Mouse (Mus musculus) ZHBTc4 (cell line): ENCODE results near the gene Plk5.
A peak's percentile ranks its signal among the peaks of the same experiment; 100 is the strongest.

Experiments used
- DNase-seq: peaks from one replicate; pipeline ENCODE4 v3.0.0-alpha.2; 2011; ENCODE audit warnings: low read depth, low spot score

Gene Plk5

DNA sequence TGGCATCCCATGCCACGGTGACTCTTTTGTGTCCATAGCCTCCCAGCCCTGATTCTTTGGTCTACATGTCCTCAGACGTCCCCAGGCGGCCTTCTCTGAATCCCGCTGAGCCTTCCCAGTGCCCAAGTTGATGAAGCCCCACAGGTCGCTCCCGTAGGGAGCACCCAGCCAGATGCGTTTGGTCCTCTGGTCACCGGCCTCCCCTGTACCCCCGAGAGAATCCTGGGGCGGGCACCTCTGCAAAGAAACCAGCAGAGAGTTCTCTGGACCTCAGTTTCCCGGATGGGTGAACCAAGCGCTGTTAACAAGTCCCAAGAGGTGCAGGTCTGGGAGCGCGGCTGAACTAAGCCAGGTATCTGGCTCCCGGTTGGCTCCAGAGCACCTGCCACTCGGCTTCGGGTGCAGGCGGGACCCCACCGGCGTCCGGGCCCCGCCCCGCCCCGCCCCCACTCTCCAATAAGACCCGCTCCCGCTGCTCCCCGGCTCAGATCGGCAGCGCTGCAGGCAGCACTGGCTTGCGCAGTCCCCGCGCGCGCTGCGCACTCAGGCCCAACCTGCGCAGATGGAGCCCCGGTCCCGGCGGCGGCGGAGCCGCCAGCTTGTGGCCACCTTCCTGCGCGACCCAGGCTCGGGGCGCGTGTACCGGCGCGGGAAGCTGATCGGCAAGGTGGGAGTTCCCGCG, at the start of gene Plk5:
Gene Plk5 (plus strand): TSS at position 459 of the 682 bp plus-strand sequence.
- peak; percentile 61 for DNase-seq

DNA sequence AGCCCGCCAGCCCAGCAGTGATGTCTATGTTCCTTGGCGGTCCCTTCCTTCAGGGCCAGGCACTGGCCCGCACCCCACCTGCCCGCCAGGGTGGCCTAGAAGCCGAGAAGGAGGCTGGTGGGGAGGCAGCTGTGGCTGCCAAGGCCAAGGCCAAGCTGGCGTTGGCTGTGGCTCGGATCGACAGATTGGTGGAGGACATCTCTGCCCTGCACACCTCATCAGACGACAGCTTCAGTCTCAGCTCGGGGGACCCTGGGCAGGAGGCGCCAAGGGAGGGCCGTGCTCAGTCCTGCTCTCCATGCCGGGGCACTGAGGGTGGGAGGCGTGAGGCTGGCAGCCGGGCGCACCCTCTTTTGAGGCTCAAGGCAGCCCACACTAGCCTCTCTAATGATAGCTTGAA, 44.7 kb upstream of the Plk5 start:
- DNase-seq = no peak

DNA sequence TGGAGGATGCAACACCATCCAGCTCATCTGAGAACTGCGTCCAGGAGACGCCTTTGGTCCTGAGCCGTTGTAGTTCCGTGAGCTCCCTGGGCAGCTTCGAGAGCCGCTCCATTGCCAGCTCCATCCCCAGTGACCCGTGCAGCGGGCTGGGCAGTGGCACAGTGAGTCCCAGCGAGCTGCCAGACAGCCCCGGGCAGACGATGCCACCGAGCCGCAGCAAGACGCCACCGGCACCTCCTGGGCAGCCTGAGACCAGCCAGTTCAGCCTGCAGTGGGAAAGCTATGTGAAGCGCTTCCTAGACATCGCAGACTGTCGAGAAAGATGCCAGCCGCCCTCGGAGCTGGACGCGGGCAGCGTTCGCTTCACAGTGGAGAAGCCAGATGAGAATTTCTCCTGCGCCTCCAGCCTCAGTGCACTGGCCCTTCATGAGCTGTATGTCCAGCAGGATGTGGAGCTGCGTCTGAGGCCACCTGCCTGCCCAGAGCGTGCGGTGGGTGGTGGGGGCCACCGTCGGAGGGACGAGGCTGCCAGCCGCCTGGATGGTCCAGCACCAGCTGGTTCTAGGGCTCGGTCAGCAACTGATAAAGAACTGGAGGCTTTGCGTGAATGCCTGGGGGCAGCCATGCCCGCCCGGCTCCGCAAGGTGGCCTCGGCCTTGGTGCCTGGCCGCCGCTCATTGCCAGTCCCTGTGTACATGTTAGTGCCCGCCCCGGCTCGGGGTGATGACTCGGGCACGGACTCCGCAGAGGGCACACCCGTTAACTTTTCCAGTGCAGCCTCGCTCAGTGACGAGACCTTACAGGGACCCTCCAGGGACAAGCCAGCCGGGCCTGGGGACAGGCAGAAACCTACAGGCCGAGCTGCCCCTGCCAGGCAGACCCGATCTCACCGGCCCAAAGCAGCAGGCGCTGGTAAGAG, 43.4 kb upstream of the Plk5 start:
- no peak for DNase-seq

DNA sequence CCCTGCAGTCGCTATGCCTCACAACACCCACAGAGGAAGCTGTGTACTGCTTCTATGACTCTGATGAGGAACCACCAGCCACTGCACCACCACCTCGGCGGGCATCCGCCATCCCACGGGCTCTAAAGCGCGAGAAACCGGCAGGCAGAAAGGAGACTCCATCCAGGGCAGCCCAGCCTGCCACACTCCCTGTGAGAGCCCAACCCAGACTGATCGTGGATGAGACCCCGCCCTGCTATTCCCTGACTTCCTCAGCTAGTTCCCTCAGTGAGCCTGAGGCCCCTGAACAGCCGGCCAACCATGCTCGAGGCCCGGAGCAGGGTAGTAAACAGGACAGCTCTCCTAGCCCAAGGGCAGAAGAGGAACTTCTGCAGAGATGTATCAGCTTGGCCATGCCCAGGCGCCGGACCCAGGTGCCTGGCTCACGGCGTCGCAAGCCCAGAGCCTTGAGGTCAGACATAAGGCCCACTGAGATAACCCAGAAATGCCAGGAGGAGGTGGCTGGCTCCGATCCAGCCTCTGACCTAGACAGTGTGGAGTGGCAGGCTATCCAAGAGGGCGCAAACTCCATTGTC, 42.5 kb upstream of the Plk5 start:
- peak; percentile 57 for DNase-seq

DNA sequence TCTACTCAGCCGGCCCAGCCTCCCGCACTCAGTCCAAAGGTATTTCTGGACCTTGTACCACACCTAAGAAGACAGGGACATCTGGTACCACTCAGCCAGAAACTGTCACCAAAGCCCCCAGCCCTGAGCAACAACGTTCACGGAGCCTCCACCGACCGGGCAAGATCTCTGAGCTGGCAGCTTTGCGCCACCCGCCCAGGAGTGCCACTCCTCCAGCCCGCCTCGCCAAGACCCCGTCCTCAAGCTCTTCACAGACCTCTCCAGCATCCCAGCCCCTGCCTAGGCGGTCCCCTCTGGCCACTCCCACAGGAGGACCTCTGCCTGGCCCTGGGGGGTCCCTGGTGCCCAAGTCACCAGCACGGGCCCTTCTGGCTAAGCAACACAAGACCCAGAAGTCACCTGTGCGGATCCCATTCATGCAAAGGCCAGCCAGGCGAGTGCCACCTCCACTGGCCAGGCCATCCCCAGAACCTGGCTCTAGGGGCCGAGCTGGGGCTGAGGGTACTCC, 41.7 kb upstream of the Plk5 start:
- DNase-seq = no peak

DNA sequence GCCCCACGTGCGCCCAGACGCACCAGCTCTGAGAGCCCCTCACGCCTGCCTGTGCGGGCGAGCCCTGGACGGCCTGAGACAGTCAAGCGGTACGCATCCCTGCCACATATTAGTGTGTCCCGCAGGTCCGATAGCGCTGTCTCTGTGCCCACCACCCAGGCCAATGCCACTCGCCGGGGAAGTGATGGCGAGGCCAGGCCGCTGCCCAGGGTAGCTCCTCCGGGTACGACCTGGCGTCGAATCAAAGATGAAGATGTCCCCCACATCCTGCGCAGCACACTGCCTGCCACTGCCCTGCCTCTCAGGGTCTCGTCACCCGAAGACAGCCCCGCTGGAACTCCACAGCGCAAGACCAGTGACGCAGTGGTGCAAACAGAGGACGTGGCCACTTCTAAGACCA, 40.9 kb upstream of the Plk5 start:
- no peak for DNase-seq

DNA sequence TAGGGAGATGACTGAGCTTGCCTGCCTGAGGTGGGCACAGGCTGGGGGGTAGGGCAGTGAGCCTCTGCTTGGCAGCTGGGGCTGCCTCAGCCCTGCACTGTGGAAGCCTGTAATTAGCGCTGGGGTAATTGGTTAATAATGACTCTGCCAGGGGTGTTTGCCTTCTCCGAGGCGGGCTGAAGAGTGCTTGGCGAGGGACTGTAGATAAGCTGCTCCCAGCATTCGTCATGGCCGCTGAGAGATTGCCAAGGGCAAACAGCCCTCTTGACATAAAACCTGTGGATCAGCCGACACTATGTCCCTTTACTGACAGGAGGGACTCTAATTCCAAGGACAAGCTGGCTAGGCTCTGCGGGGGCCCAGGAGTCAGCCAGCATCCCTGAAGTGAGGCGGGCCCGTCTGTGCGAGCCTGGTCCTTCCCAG, 39.9 kb upstream of the Plk5 start:
- no peak for DNase-seq

DNA sequence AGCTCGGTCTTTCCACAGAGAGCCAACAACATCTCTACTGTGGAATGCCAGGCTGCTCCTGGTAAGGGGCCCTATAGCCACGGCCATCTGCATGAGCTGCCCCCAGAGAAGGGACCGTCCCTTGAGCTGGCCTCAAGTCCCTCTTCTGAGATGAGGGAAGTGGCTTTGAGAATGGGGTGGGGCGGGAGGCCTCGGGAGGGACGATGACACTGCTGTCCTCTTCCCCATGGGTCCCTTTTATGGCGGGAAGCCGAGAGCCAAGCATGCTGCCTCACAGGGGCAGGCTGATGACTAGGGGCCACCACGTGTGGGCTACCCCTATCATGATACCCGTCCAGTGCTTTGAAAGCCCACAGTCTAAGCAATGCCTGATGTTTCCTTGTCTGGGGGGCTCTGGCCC, 39.2 kb upstream of the Plk5 start:
- DNase-seq = no peak

DNA sequence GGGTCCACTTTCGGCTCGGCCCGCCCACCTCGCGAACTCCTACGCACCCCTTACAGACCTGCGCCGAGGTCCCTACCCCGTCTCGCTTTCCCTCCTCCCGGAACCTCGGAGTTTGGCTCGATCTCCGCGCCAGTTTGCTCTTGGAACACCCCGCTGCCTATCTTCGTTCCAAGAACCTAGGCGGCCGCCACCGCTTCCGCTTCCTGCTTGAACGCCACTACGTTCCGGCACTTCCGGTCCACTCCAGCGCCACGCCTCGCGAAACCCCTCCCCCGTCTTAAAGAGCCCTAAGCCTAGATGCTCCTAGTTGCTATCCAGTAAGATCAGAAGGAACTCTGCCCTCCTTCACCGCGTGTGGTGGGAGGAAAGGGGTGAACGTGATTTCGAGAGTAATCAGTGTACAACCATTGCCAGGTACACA, 35.9 kb upstream of the Plk5 start, which contains the start of gene 2310011J03Rik:
Gene 2310011J03Rik (minus strand): TSS at position 198 of the 421 bp plus-strand sequence.
- DNase-seq = peak; percentile 96

DNA sequence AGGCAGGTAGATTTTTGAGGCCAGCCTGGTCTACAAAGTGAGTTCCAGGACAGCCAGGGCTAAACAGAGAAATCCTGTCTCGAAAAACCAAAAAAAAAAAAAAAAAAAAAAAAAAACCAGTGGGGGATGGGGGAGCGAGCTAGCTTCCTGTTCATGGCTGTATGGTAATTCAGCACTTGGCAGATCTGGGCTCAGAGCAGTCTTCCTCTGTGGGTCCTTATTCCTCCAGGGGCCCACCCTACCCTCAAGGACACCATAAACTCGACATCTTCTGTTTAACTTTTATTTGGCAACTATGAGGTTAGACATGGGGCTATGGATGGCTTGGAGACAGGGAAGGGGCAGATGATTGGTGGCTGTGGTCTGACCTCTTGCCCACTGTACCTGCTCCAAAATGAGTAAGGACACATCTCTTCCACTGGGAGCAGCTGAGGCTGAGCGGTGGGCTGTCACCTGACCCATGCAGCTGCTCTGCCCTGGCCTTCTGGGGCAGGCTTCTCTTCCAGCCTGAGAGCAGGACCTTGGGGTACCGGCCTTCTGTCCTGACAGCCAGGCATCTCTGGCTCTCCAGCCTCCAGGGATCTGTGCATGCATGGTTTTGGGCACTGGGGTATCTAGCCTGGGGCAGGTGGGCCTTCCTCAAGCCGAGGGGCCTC, 35.1 kb upstream of the Plk5 start:
- no peak for DNase-seq

DNA sequence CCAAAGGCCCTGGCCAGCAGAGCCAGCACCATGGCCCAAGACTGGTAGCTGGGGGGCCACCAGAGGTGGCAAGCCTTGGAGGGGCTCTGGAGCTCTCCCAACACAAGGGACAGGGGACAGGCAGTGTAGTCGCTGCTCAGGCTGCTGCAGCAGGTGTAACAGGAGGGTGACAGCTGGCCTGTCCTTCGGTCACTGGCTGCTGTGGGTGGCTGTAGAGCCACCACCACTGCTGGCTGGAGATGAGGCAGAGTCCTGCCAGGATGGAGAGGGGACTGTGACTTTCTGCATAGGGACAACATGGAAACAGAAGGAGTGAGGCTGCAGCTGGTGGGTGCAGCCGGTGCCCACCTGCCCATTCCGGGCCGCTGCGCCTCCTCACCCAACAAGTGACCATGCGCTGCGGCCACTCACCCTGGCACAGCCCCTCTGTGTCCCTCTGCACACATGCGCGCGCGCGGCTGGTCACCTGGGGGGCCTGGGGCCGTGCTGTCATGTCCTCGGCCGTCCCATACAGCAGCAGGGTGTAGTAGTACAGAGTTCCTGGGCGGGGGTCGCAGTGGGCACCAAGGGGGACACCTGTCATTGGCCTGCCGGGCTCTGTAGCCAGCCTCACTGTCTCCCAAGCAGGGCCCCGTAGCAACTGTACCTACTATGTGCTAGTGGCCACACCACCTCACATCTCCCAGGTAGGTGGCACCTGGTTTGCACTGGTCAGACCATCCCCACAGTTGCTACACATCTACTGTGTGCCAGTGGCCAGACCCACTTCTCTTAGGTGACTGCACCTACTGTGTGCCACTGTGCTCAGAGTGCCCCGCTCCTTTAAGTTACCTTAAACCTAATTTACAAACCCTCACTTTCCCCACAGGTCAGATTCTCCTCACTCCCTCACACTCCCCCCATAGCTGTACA, 34.3 kb upstream of the Plk5 start:
- DNase-seq = no peak

DNA sequence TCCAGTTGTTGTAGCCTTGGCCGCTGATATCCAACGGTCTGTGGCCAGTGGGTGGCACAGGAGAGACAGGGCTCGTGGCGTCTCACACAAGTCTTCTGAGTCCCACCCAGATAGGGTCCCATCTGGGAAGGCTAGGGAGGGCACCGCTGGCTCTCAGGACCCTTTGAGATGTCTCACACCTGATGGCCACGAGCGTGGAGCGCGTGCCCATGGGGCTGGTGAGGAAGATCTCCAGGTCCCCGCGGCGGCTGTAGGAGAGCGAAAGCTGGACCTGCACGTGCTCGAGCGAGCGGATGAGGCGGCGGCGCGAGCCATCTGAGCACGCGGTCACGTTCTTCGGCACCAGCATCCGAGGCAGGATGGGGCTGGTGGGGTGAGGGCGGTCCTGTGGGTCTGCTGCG, 33.4 kb upstream of the Plk5 start:
- no peak for DNase-seq

DNA sequence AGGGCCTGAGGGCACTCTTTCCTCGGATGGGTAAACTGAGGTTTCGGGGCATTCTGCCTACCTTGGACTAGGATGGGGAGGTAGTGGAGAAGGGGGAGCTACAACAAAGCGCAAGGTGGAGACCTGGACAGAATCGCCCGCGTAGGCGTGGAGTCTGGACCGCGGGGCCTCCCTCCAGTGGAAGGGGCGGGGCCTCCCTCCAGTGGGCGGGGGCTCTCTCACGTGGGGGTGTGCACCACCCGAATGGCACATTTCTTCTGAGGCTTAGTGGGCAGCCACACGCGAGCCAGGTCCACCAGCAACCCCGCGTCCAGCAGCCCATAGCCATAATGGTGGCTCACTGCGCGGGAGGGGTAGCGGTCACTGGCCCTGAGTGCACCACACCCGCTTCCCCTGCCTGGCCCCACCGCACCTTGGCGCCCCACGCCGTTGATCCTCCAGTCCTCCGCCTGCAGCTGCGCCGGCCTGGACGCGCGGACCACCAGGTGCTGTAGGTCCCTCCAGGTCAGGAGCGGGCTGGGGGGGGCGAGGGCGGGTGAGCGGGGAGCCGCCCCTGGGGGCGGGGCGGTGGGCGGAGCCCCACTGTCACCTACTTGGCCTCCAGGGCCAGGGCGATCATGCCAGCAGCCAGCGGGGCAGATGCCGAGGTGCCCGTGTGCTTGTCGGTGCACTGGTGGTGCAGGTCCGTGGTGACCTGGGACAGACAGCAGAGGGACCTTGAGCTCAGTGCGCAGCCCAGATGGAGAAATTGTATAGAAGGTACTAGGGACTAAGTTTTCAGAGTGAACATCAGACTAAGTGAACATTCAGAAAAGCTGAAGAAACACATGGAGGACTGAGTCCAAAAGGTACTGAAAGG, 32.8 kb upstream of the Plk5 start:
- peak; percentile 55 for DNase-seq

DNA sequence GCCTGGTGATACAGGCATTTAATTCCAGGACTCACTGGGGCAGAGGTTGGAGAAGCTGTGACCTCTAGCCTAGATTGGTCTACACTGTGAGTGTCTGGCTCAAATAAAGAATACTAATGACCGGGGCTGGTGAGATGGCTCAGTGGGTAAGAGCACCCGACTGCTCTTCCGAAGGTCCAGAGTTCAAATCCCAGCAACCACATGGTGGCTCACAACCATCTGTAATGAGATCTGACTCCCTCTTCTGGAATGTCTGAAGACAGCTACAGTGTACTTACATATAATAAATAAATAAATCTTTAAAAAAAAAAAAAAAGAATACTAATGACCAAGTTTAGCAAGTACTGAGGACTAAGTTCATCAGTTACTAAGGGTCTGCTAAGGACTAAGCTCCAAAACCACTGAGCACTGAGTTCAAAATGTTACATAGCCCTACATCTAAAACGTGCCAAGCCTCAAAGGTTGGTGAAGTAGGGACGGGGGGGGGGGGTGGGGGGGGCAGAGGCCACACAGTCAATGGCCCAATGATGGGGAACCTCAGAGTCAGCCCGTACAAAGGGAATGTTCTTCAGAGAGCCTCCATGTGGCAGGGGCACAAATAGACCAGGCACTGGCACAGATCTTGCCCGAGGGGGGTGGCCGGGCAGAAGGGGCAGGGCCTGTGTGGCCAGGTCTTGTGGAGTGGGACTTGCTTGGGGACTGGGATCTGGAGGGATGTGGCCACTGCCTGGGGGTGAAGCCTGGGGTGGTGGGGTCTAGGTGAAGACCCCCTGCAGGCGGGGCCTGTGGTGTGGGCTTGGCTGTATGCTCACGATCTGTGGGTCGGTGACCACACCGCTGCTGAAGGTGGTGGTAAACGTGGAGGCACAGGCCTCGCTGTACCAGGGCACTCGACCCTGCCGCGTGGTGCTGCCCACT, 31.9 kb upstream of the Plk5 start:
- no peak for DNase-seq

DNA sequence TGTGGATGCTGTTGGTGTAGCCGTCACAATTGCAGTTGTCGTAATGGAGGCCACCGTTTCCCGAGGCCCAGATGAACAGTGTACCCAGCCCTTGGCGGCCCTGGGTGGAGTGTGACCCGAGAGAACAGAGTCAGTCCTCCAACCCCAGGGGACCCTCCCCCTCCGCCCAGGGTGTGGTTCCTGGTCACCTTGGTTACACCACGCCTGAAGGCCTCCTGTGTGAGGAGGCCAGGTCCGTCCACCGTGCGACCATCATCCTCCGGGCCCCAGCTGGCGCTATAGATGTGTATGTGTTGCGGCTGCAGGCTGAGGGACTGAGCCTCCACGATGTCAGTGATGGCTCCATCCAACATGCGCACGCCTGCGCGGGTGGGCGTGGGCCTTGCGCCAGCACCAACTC, 31.2 kb upstream of the Plk5 start:
- no peak for DNase-seq

DNA sequence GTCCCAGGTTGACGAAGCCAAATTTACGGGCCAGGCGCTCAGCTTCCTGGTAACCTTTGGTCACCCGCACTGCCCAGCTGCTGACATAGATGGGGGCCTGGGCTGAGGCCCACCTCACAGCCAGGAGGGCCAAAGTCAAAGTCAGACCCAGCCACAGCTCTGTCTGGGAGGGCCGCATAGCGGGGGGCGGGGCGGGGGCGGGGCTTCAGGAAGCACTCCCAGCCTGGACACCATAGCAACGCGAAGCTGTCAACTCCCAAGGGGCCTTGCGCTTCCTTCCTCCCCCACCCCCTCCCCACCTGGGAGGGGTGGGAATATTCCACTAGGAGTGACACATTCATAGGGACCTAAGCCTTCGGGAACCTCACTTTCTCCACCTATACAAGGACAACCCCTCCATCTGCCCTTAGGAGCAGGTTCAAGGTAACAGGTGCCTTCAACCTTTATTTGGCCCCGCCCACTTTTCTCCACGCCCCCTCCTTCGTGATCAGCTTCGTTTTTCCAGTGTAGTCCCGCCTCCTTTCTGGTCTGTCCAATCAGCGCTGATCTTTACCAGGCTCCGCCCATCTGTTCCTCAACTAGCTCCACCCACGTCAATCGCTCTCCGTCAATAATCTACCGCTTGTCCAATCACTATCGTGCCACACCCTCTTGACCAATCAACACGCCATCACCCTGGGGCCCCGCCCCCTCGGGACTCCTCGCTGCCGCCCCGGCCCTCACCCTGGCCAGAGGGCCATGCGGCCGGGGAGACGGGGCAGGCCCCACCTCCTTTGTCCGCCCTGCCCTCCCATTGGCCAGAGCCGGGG, 26.8 kb upstream of the Plk5 start, which contains the start of the genes Pcsk4 and Reep6:
Gene Pcsk4 (minus strand): TSS at position 226 of the 809 bp plus-strand sequence.
Gene Reep6 (plus strand): TSS at position 681 of the 809 bp plus-strand sequence.
- DNase-seq = peak; percentile 100

DNA sequence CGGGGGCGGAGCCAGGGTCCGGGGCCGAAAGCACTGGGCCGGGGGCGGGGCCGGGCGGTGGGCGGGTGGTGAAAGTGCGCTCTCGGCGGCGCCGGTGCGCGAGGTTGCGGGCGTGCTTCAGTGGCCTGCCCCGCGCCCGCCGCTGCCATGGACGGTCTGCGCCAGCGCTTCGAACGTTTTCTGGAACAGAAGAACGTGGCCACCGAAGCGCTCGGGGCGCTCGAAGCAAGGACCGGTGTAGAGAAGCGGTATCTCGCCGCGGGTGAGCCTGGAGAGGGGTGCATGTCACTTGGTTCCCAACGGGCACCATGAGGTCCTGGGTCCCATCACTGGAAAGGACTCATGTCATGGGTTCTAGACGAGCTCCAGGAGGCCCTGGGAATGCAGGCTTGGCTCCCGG, 26.2 kb upstream of the Plk5 start:
- DNase-seq = no peak

DNA sequence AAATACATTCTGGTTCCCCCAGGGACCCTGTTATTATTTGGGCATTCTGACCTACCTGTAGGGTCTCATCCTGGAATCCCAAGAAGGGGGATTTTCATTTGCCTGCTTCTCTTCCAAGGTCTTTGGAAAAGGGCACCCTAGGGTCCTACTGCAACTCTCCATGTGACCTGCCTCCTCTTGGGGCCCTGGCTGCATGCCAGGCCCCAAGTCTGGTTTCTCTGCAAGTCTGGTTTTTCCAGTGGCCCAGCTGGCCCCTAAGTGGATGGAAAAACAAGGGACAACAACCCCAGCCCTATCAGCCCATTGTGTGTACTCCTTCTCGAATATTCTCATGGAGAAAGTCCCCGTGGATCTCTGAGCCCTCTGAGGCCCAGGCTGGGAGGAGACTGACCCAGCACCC, 25.4 kb upstream of the Plk5 start:
- DNase-seq = no peak
